Mouse (Mus musculus): ENCODE results near the gene Pcgf2. TPM values are rescaled to one million over a fixed set of nuclear protein-coding genes. Genes with fewer than 3 reads are reported as not detected.
A peak's percentile ranks its signal among the peaks of the same experiment; 100 is the strongest.

Pcgf2 gene
- total RNA-seq (2014; fragmentation: Nextera tagmentation) (5.4 and 7.2 TPM in 2 replicates), total RNA-seq (2017) (0.41 TPM in 1 of 2 replicates, not detected in the other), polyA plus RNA-seq (2012) (18.5 and 21.1 TPM in 2 replicates)

DNA sequence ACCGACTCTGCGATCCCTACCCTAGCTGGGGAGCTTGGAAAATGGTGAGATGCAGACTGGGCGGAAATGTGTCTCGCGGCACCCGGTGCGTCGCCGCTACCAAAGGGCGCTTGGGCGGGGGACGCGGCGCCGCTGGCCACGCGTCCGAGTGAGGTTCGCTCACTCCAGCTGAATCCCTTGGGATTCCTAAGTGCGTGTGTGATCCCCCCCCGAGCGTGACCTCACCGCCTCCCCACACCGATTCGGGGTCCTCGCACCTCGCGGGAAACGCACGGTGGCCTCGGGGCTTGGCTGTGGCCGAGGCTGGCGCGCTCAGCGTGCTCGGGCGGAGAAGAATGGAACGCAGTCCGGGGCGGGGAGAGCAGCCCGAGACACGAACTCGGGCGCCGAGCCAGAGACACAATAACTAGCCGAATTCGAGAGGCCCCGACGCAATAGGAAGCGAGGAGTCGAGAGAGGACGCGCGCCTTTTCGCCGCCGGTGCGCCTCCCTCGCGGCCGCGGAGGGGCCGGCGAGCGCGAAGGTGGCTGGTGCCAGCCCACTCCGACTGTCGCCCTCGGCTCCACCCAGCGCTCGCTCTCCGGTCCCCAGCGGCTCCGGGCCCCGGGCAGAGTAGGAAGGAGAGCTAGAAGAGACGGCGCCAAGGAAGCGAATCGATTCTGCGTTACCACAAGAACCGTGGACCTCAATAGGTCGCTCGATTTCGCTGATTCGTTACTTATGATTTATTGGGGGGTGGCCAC lies at the start of gene Pcgf2:
TSS of gene Pcgf2 (minus strand) at position 495 of the 743 bp plus-strand sequence.
- peak within 1 kb of the TSS; percentile 70 for H3K4me3 ChIP-seq (ENCODE audit: low read depth, low read length)
- TF ChIP-seq GATA1 (IDR thresholded peaks at IDR 0.05; ENCODE audit: borderline replicate concordance, low read length) (no peak), POLR2AphosphoS5 (IDR thresholded peaks at IDR 0.05; ENCODE audit: insufficient replicate concordance, low read depth, low read length) (no peak)
- H3K27me3 ChIP-seq (ENCODE audit: insufficient read depth, low read length): peaks cover 60% of the 10 kb centered on the region
- peaks cover 59% of the 10 kb centered on the region for H3K4me1 ChIP-seq (ENCODE audit: insufficient read depth, low read depth, low read length)
- peaks cover 15% of the 10 kb centered on the region for H3K9me3 ChIP-seq (replicated peaks)
- DNase-seq (ENCODE audit: low spot score) (no peak), ATAC-seq (ENCODE audit: extremely low read depth, insufficient number of reproducible peaks, low FRiP score, poor library complexity, severe bottlenecking) (no peak)
- H3K36me3 ChIP-seq (replicated peaks): peaks cover 14% of the 10 kb centered on the region

DNA sequence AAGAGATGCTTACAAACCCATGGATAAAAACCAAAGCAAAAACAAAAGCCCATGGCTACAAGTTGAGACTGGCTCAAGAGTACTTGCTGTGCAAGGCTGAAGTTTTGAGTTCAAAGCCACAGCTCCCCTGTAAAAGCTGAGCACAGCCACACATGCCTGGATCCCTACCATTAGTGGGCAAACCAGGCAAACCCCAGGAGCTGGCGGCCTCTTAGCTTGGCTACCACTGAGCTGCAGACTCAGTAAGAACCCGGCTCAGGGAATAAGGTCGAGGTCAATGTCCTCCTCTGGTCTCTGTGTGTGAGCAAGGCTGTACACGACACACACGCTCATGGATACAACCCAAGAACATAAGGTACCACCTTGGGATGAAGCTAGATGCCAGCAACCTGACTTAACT lies 48.2 kb upstream of the Pcgf2 start:
- Histone ChIP-seq H3K9me3 (replicated peaks) (peaks cover 5% of the 10 kb centered on the region), H3K4me1 (ENCODE audit: insufficient read depth, low read depth, low read length) (peaks cover 19% of the 10 kb centered on the region), H3K27me3 (ENCODE audit: insufficient read depth, low read length) (no peaks in the 10 kb centered on the region; the same call in 1 of the 2 replicates), H3K4me3 (ENCODE audit: low read depth, low read length) (no peak overlapping the region), H3K36me3 (replicated peaks) (peaks cover 74% of the 10 kb centered on the region)
- no peak for TF ChIP-seq GATA2 (IDR thresholded peaks at IDR 0.05; ENCODE audit: borderline replicate concordance, low read depth, low read length)
- no peak for TF ChIP-seq GATA1 (IDR thresholded peaks at IDR 0.05; ENCODE audit: borderline replicate concordance, low read length)
- TF ChIP-seq POLR2AphosphoS5 (IDR thresholded peaks at IDR 0.05; ENCODE audit: insufficient replicate concordance, low read depth, low read length): no peak
- no peak for TF ChIP-seq TAL1 (conservative IDR thresholded peaks at IDR 0.05; ENCODE audit: low read depth, low read length)
- no peak for TF ChIP-seq CTCF (IDR thresholded peaks at IDR 0.05; ENCODE audit: low read depth, low read length)
- ATAC-seq (ENCODE audit: extremely low read depth, insufficient number of reproducible peaks, low FRiP score, poor library complexity, severe bottlenecking) (no peak), DNase-seq (ENCODE audit: low spot score) (no peak)

DNA sequence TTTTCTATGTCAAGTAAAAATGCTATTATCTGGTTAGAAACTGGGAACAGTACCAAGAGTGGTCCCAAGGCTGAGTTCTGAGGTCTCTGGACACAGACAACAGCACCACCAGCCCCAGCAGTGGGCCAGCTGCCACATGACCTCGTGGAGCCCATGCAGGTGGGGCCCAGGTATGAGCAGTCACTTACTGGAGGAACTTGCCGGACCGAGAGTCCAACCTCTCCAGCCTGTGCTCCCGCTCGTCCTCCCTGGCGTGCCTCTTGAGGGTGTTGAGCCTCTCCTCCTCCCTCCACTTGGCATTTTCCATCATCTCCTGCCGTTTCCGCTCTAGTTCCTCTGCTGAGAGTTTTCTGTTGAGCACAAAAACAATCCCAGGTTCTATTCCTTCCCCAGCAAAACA lies 47.5 kb upstream of the Pcgf2 start:
- no peak for TF ChIP-seq CTCF (IDR thresholded peaks at IDR 0.05; ENCODE audit: low read depth, low read length)
- TF ChIP-seq POLR2AphosphoS5 (IDR thresholded peaks at IDR 0.05; ENCODE audit: insufficient replicate concordance, low read depth, low read length): no peak
- no peak for TF ChIP-seq TAL1 (conservative IDR thresholded peaks at IDR 0.05; ENCODE audit: low read depth, low read length)
- no peak for TF ChIP-seq GATA2 (IDR thresholded peaks at IDR 0.05; ENCODE audit: borderline replicate concordance, low read depth, low read length)
- TF ChIP-seq GATA1 (IDR thresholded peaks at IDR 0.05; ENCODE audit: borderline replicate concordance, low read length): no peak
- Histone ChIP-seq H3K4me1 (ENCODE audit: insufficient read depth, low read depth, low read length) (peaks cover 26% of the 10 kb centered on the region), H3K9me3 (replicated peaks) (peaks cover 5% of the 10 kb centered on the region), H3K4me3 (ENCODE audit: low read depth, low read length) (no peak overlapping the region), H3K27me3 (ENCODE audit: insufficient read depth, low read length) (no peaks in the 10 kb centered on the region), H3K36me3 (replicated peaks) (peaks cover 70% of the 10 kb centered on the region)
- ATAC-seq (ENCODE audit: extremely low read depth, insufficient number of reproducible peaks, low FRiP score, poor library complexity, severe bottlenecking) (no peak), DNase-seq (ENCODE audit: low spot score) (no peak)

DNA sequence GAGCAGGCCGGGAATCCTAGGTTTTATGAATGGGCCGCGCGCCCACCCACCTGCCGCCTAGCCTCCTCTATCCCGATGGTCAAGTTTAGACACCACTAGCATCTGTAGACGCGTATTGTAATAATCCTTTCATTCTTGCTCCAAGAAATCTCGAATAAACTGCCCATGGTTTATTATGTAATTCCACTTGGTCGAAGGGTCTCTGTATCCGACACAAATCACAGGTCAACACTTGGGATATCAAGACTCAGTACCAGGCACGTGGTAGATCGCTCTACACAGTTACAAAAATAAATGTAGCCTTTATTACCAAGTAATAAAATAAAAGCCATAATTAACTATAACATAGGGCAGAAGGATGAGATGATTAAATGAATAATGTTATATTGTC lies 45.0 kb upstream of the Pcgf2 start:
- no peak for TF ChIP-seq TAL1 (conservative IDR thresholded peaks at IDR 0.05; ENCODE audit: low read depth, low read length)
- TF ChIP-seq POLR2AphosphoS5 (IDR thresholded peaks at IDR 0.05; ENCODE audit: insufficient replicate concordance, low read depth, low read length): no peak
- TF ChIP-seq GATA1 (IDR thresholded peaks at IDR 0.05; ENCODE audit: borderline replicate concordance, low read length): no peak
- TF ChIP-seq GATA2 (IDR thresholded peaks at IDR 0.05; ENCODE audit: borderline replicate concordance, low read depth, low read length): no peak
- no peak for TF ChIP-seq CTCF (IDR thresholded peaks at IDR 0.05; ENCODE audit: low read depth, low read length)
- Histone ChIP-seq H3K4me1 (ENCODE audit: insufficient read depth, low read depth, low read length) (peaks cover 39% of the 10 kb centered on the region), H3K9me3 (replicated peaks) (no peaks in the 10 kb centered on the region), H3K27me3 (ENCODE audit: insufficient read depth, low read length) (no peaks in the 10 kb centered on the region), H3K36me3 (replicated peaks) (peaks cover 65% of the 10 kb centered on the region), H3K4me3 (ENCODE audit: low read depth, low read length) (peak overlapping the region; percentile 92)
- ATAC-seq (ENCODE audit: extremely low read depth, insufficient number of reproducible peaks, low FRiP score, poor library complexity, severe bottlenecking): no peak
- DNase-seq (ENCODE audit: low spot score): no peak

DNA sequence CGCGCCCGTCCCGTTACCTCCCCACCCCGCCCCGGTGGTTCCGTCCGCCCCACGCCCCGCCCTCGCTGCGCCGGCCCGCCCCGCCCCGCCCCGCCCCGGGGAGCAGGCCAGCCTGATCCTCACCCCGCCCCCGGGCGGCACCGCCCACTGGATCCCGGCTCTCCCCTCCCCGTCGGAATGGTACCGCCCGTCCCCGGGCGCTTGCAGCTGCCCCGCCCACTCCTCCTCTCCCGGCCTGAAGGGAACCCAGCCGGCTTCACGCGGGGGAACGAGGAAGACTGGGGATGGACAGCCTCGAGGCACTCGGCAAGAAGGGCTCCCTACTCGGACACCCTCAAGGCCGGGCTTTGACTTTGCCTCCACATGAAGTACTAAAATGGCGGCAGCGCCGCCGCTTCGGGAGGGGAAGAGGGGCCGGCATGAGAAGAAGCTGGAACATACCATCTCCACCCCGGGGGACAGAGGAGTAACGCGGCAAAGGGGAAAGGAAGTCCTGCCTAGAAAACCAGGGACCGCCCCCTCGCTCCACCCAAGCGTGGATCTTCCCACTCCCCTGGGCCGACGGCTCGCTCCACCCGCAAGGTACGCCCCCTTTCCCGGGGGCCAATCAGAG lies 44.5 kb upstream of the Pcgf2 start:
- H3K36me3 ChIP-seq (replicated peaks): peaks cover 65% of the 10 kb centered on the region
- ATAC-seq (ENCODE audit: extremely low read depth, insufficient number of reproducible peaks, low FRiP score, poor library complexity, severe bottlenecking): peak; percentile 90
- peaks cover 43% of the 10 kb centered on the region for H3K4me1 ChIP-seq (ENCODE audit: insufficient read depth, low read depth, low read length)
- peak overlapping the region; percentile 92 for H3K4me3 ChIP-seq (ENCODE audit: low read depth, low read length)
- H3K9me3 ChIP-seq (replicated peaks): no peaks in the 10 kb centered on the region
- TF ChIP-seq POLR2AphosphoS5 (IDR thresholded peaks at IDR 0.05; ENCODE audit: insufficient replicate concordance, low read depth, low read length): no peak
- TF ChIP-seq CTCF (IDR thresholded peaks at IDR 0.05; ENCODE audit: low read depth, low read length): no peak
- TF ChIP-seq GATA1 (IDR thresholded peaks at IDR 0.05; ENCODE audit: borderline replicate concordance, low read length): no peak
- TF ChIP-seq GATA2 (IDR thresholded peaks at IDR 0.05; ENCODE audit: borderline replicate concordance, low read depth, low read length): no peak
- TF ChIP-seq TAL1 (conservative IDR thresholded peaks at IDR 0.05; ENCODE audit: low read depth, low read length): no peak
- DNase-seq (ENCODE audit: low spot score): peak; percentile 99
- no peaks in the 10 kb centered on the region for H3K27me3 ChIP-seq (ENCODE audit: insufficient read depth, low read length)

DNA sequence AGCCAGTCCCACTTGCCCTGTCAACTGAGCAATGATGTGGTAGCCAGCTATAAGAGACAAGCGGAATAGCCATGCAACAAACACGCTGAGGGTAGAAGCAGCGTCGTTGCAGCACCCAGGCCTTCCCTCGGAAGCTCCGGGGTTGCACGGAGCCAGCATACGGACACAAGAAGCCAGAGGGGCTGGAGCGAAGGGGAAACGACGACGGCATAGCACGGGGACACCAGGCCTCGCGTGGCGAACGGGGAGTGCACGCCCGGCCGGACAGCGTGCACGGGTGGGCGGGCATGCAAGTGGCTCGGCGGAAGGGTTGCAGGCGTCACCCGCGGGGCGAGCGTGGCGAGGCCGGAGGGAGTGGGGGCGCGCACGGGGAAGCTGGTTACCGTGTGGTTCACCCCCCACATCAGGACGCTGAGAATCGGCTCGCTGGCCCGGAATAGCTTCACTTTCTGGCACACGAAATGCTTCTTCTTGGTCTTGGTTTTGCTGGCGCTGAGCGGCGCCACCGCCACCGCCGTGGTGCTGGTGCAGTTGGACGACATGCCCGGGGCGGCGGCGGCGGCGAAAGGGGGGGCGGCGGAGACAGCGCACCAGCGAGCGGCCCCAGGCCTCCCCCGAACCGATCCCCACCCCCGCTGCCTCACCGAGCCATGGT lies 43.9 kb upstream of the Pcgf2 start, which contains the start of gene Pip4k2b:
TSS of gene Pip4k2b (minus strand) at position 642 of the 655 bp plus-strand sequence.
- no peak for ATAC-seq (ENCODE audit: extremely low read depth, insufficient number of reproducible peaks, low FRiP score, poor library complexity, severe bottlenecking)
- H3K9me3 ChIP-seq (replicated peaks): no peaks in the 10 kb centered on the region
- peaks cover 43% of the 10 kb centered on the region for H3K4me1 ChIP-seq (ENCODE audit: insufficient read depth, low read depth, low read length)
- H3K4me3 ChIP-seq (ENCODE audit: low read depth, low read length): peak within 1 kb of the TSS; percentile 92
- H3K27me3 ChIP-seq (ENCODE audit: insufficient read depth, low read length): no peaks in the 10 kb centered on the region
- no peak for TF ChIP-seq GATA1 (IDR thresholded peaks at IDR 0.05; ENCODE audit: borderline replicate concordance, low read length)
- DNase-seq (ENCODE audit: low spot score): peak; percentile 56
- H3K36me3 ChIP-seq (replicated peaks): peaks cover 62% of the 10 kb centered on the region
